Mouse (Mus musculus) forebrain, embryonic 11.5 days (tissue): ENCODE results near the gene Unc5cl. TPM values are rescaled to one million over a fixed set of nuclear protein-coding genes. Genes with fewer than 3 reads are reported as not detected.
"Not testable (repeated sequence)": the region's sequence is repeated elsewhere in the genome, so short reads cannot be mapped to it uniquely, and the experiment has no call there.

Experiments used
- ATAC-seq: fragments of 200-750 bp; cut with Nextera tagmentation; replicated peaks from 2 replicates; pipeline ENCODE4 v1.8.0; 2017; ENCODE audit warnings: moderate TSS enrichment; ENCODE audit not compliant: low FRiP score
- DNase-seq: peaks from one replicate; pipeline ENCODE4 v3.0.0-alpha.2; 2017; ENCODE audit warnings: low spot score
- H3K27ac ChIP-seq: fragments of 300-500 bp; sonication (generic); 2 replicates; pipeline ENCODE4 v1.5.1; 2014; ENCODE audit warnings: low read depth, low read length
- H3K27me3 ChIP-seq: fragments of 300-500 bp; sonication (generic); 2 replicates; pipeline ENCODE4 v1.6.1; 2014; ENCODE audit warnings: mild to moderate bottlenecking, low read length, mixed read lengths; ENCODE audit not compliant: control insufficient read depth, insufficient read depth
- H3K36me3 ChIP-seq: fragments of 300-500 bp; sonication (generic); 2 replicates; pipeline ENCODE4 v1.6.1; 2014; ENCODE audit warnings: mild to moderate bottlenecking, low read length, moderate library complexity, mixed read lengths; ENCODE audit not compliant: control insufficient read depth, insufficient read depth
- H3K4me1 ChIP-seq: fragments of 300-500 bp; sonication (generic); replicated peaks from 2 replicates; pipeline ENCODE4 v1.6.1; 2014; ENCODE audit warnings: low read length, mixed read lengths; ENCODE audit not compliant: control insufficient read depth, insufficient read depth
- H3K4me2 ChIP-seq: fragments of 300-500 bp; sonication (generic); 2 replicates; pipeline ENCODE4 v1.6.1; 2014; ENCODE audit warnings: low read depth, mild to moderate bottlenecking, low read length, moderate library complexity, mixed read lengths; ENCODE audit not compliant: severe bottlenecking
- H3K4me3 ChIP-seq: fragments of 300-500 bp; sonication (generic); 2 replicates; pipeline ENCODE4 v1.5.1; 2014; ENCODE audit warnings: low read depth, low read length
- H3K9ac ChIP-seq: fragments of 300-500 bp; sonication (generic); 2 replicates; pipeline ENCODE4 v1.6.1; 2014; ENCODE audit warnings: low read length
- H3K9me3 ChIP-seq: fragments of 300-500 bp; sonication (generic); 2 replicates; pipeline ENCODE4 v1.6.1; 2016; ENCODE audit warnings: low read length, mixed read lengths; ENCODE audit not compliant: control insufficient read depth
- WGBS: fragments of 180-500 bp; shearing (Covaris S2); extraction: QIAGEN DNeasy Blood & Tissue Kit; methylation state at CpG from one replicate; pipeline ENCODE4 v1.1.7; 2014; 5-methylcytosine and 5-hydroxymethylcytosine counted together
- polyA plus RNA-seq: library from polyadenylated mRNA; unstranded; fragments of >200 nt; fragmentation: Nextera tagmentation; extraction: Ambion mirVana; gene quantifications from 2 replicates; pipeline ENCODE4 v1.2.1, GENCODE M21; 2014

Unc5cl gene
- polyA plus RNA-seq, 1 experiment from 2014 or later = 0.17 TPM

- H3K4me3 ChIP-seq = not testable (repeated sequence)
These were observed 19.6 kb downstream of the Unc5cl start for GRCm38 (mm10) chr17:48474282-48474681.

GRCm38 (mm10) chr17:48475444-48475843 is 20.7 kb downstream of the Unc5cl start:
- Histone ChIP-seq H3K36me3 (no peaks in the 10 kb centered on the region), H3K4me2 (no peak overlapping the region), H3K4me1 (no peaks in the 10 kb centered on the region), H3K27ac (no peak overlapping the region), H3K9ac (no peak overlapping the region), H3K4me3 (no peak overlapping the region), H3K9me3 (no peaks in the 10 kb centered on the region), H3K27me3 (no peaks in the 10 kb centered on the region)
- no peak for ATAC-seq
- no peak for DNase-seq
- 86% methylated on average over 8 of the region's 8 CpGs for WGBS

More at GRCm38 (mm10) chr17:48474282-48474681, 19.6 kb downstream of the Unc5cl start:
- H3K9me3 ChIP-seq, H3K27me3 ChIP-seq, H3K9ac ChIP-seq, DNase-seq, H3K4me1 ChIP-seq, H3K27ac ChIP-seq, H3K36me3 ChIP-seq, ATAC-seq, H3K4me2 ChIP-seq: not testable (repeated sequence)
- 87% methylated on average over 6 of the region's 6 CpGs for WGBS

GRCm38 (mm10) chr17:48479952-48480351 is 25.3 kb downstream of the Unc5cl start:
- H3K4me3 ChIP-seq = no peak overlapping the region
- ATAC-seq = no peak
- no peak overlapping the region for H3K9ac ChIP-seq
- H3K36me3 ChIP-seq = no peaks in the 10 kb centered on the region
- H3K27ac ChIP-seq = no peak overlapping the region
- WGBS = 89% methylated on average over 10 of the region's 10 CpGs
- no peak for DNase-seq
- no peaks in the 10 kb centered on the region for H3K27me3 ChIP-seq
- H3K4me1 ChIP-seq = no peaks in the 10 kb centered on the region
- no peaks in the 10 kb centered on the region for H3K9me3 ChIP-seq
- H3K4me2 ChIP-seq = no peak overlapping the region

DNA sequence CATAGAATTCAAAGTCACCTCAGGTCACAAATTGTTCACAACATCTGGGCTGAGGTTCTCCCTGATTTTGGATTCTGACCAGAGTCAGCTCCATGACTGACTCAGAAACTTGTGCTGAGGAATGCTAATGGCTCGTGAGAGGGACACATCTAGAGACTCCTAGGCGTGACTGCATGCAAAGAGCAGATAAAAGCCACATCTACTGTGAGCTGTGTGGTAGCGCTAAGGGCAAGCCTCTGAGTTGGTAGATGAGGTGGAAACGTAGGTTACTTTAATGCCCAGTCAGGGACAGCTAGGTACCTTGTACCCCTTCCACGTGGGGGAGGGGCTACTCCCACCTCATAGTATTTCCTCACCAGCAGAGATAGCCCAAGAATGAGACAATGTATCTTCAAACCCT is 29.1 kb downstream of the Unc5cl start:
- H3K4me3 ChIP-seq = no peak overlapping the region
- no peaks in the 10 kb centered on the region for H3K27me3 ChIP-seq
- no peak overlapping the region for H3K9ac ChIP-seq
- no peaks in the 10 kb centered on the region for H3K4me1 ChIP-seq
- no peak for ATAC-seq
- H3K36me3 ChIP-seq = no peaks in the 10 kb centered on the region
- no peak overlapping the region for H3K27ac ChIP-seq
- no peaks in the 10 kb centered on the region for H3K9me3 ChIP-seq
- WGBS = 81% methylated on average over 5 of the region's 5 CpGs
- no peak for DNase-seq
- no peak overlapping the region for H3K4me2 ChIP-seq

- DNase-seq = no peak
- H3K4me2 ChIP-seq = no peak overlapping the region
- H3K27me3 ChIP-seq = no peaks in the 10 kb centered on the region
- H3K4me1 ChIP-seq = no peaks in the 10 kb centered on the region
- ATAC-seq = no peak
- H3K9ac ChIP-seq = no peak overlapping the region
- H3K4me3 ChIP-seq = no peak overlapping the region
- H3K9me3 ChIP-seq = no peaks in the 10 kb centered on the region
- no peaks in the 10 kb centered on the region for H3K36me3 ChIP-seq
- no peak overlapping the region for H3K27ac ChIP-seq
- WGBS = 89% methylated on average over 5 of the region's 5 CpGs
These were observed 29.5 kb downstream of the Unc5cl start for GRCm38 (mm10) chr17:48484191-48484590.

DNA sequence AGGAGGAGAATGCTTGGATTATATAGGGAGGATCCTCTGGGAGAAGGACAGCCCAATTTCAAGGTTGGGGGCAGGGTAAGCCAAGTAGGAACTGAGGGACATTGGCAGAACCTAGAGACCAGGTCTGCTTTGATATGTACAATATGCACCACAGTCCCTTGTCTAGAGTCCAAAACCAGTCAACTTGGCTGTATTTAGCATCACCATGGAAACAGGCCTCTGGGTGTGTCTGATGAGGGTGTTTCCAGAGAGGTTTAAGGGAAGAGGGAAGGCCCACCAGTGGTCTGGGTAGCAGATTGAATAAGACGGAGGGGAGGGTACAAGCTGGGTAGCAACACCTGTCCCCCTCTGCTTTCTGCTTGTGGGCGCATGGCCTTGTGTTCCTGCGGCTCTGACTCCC is 34.8 kb downstream of the Unc5cl start:
- WGBS = 87% methylated on average over 3 of the region's 3 CpGs
- H3K36me3 ChIP-seq = no peaks in the 10 kb centered on the region
- no peak overlapping the region for H3K9ac ChIP-seq
- DNase-seq (no peak), ATAC-seq (no peak)
- no peaks in the 10 kb centered on the region for H3K9me3 ChIP-seq
- no peak overlapping the region for H3K4me2 ChIP-seq
- H3K27me3 ChIP-seq = no peaks in the 10 kb centered on the region
- no peak overlapping the region for H3K4me3 ChIP-seq
- H3K27ac ChIP-seq = no peak overlapping the region
- H3K4me1 ChIP-seq = no peaks in the 10 kb centered on the region

DNA sequence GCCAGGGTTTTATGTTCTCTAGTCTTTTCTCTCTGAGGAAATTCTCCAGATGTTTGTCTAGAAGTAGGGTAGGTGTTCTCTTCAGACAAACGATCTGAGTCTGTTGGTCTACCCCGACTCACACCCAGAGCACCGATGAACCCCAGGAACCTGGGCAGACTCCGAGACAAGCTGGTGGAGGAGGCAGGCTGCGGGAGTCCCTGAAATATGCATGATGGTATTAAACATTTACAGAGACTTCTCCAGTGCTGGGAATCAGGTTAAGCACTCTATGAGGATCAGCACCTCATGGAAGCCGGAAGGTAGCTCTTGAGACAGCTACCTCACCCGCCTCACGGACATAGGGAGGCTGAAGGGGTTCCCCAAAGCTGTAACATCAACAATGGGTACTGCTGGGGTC is 37.9 kb downstream of the Unc5cl start:
- H3K4me1 ChIP-seq = no peaks in the 10 kb centered on the region
- no peaks in the 10 kb centered on the region for H3K9me3 ChIP-seq
- no peak for ATAC-seq
- H3K4me3 ChIP-seq = no peak overlapping the region
- WGBS = 89% methylated on average over 8 of the region's 8 CpGs
- no peak overlapping the region for H3K27ac ChIP-seq
- no peak overlapping the region for H3K4me2 ChIP-seq
- no peaks in the 10 kb centered on the region for H3K36me3 ChIP-seq
- no peak overlapping the region for H3K9ac ChIP-seq
- H3K27me3 ChIP-seq = no peaks in the 10 kb centered on the region
- DNase-seq = no peak

- H3K27me3 ChIP-seq = no peaks in the 10 kb centered on the region
- H3K4me1 ChIP-seq = no peaks in the 10 kb centered on the region
- WGBS = 72% methylated on average over 7 of the region's 7 CpGs
- H3K4me2 ChIP-seq = no peak overlapping the region
- DNase-seq (no peak), ATAC-seq (no peak)
- H3K9ac ChIP-seq = no peak overlapping the region
- H3K27ac ChIP-seq = no peak overlapping the region
- no peaks in the 10 kb centered on the region for H3K9me3 ChIP-seq
- no peak overlapping the region for H3K4me3 ChIP-seq
- no peaks in the 10 kb centered on the region for H3K36me3 ChIP-seq
These were observed 38.9 kb downstream of the Unc5cl start for GRCm38 (mm10) chr17:48493582-48493981.

GRCm38 (mm10) chr17:48493986-48494385 is 39.3 kb downstream of the Unc5cl start:
- DNase-seq (no peak), ATAC-seq (no peak)
- Histone ChIP-seq H3K27ac (no peak overlapping the region), H3K9ac (no peak overlapping the region), H3K4me1 (no peaks in the 10 kb centered on the region), H3K4me3 (no peak overlapping the region), H3K4me2 (no peak overlapping the region), H3K36me3 (no peaks in the 10 kb centered on the region), H3K9me3 (no peaks in the 10 kb centered on the region), H3K27me3 (no peaks in the 10 kb centered on the region)
- WGBS = 72% methylated on average over 8 of the region's 8 CpGs
